Mouse (Mus musculus) midbrain, embryonic 11.5 days (tissue): ENCODE results near the gene Adgrb3. TPM values are rescaled to one million over a fixed set of nuclear protein-coding genes. Genes with fewer than 3 reads are reported as not detected.
"Not testable (repeated sequence)": the region's sequence is repeated elsewhere in the genome, so short reads cannot be mapped to it uniquely, and the experiment has no call there.

ENCODE experiments used
- ATAC-seq: fragments of 200-750 bp; cut with Nextera tagmentation; 2 replicates; pipeline ENCODE4 v1.8.0; 2017; ENCODE audit warnings: moderate TSS enrichment, moderate library complexity; ENCODE audit not compliant: low FRiP score
- DNase-seq: peaks from one replicate; pipeline ENCODE4 v3.0.0; 2015; ENCODE audit warnings: low spot score; ENCODE audit errors: missing footprints
- H3K27ac ChIP-seq: fragments of 300-500 bp; sonication (generic); 2 replicates; pipeline ENCODE4 v1.5.1; 2014; ENCODE audit warnings: low read depth, low read length
- H3K27me3 ChIP-seq: fragments of 300-500 bp; sonication (generic); 2 replicates; pipeline ENCODE4 v1.6.1; 2014; ENCODE audit warnings: mild to moderate bottlenecking, low read length, moderate library complexity, mixed read lengths; ENCODE audit not compliant: control insufficient read depth, insufficient read depth
- H3K36me3 ChIP-seq: fragments of 300-500 bp; sonication (generic); 2 replicates; pipeline ENCODE4 v1.6.1; 2014; ENCODE audit warnings: mild to moderate bottlenecking, low read length, moderate library complexity, mixed read lengths; ENCODE audit not compliant: control insufficient read depth, insufficient read depth
- H3K4me1 ChIP-seq: fragments of 300-500 bp; sonication (generic); 2 replicates; pipeline ENCODE4 v1.6.1; 2014; ENCODE audit warnings: low read length; ENCODE audit not compliant: control insufficient read depth, insufficient read depth
- H3K4me2 ChIP-seq: fragments of 300-500 bp; sonication (generic); 2 replicates; pipeline ENCODE4 v1.6.1; 2014; ENCODE audit warnings: mild to moderate bottlenecking, moderate library complexity
- H3K4me3 ChIP-seq: fragments of 300-500 bp; sonication (generic); 2 replicates; pipeline ENCODE4 v1.5.1; 2014; ENCODE audit warnings: low read depth, low read length
- H3K9ac ChIP-seq: fragments of 300-500 bp; sonication (generic); 2 replicates; pipeline ENCODE4 v1.6.1; 2014; ENCODE audit warnings: low read length
- H3K9me3 ChIP-seq: fragments of 300-500 bp; sonication (generic); 2 replicates; pipeline ENCODE4 v1.6.1; 2016; ENCODE audit warnings: low read length; ENCODE audit not compliant: control insufficient read depth
- WGBS: fragments of 180-500 bp; shearing (Covaris S2); extraction: QIAGEN DNeasy Blood & Tissue Kit; methylation state at CpG from one replicate; pipeline ENCODE4 v1.1.7; 2014; 5-methylcytosine and 5-hydroxymethylcytosine counted together
- polyA plus RNA-seq: library from polyadenylated mRNA; unstranded; fragments of >200 nt; fragmentation: Nextera tagmentation; extraction: Ambion mirVana; gene quantifications from 2 replicates; pipeline ENCODE4 v1.2.1, GENCODE M21; 2014

Gene Adgrb3
- polyA plus RNA-seq, 1 experiment from 2014 or later = 11.5 TPM

GRCm38 (mm10) chr1:25060935-25061334 lies 768.6 kb downstream of the Adgrb3 start:
- Histone ChIP-seq H3K27me3 (no peaks in the 10 kb centered on the region), H3K27ac (no peak overlapping the region), H3K9ac (no peak overlapping the region), H3K9me3 (no peaks in the 10 kb centered on the region), H3K4me1 (no peaks in the 10 kb centered on the region), H3K36me3 (no peaks in the 10 kb centered on the region), H3K4me2 (no peak overlapping the region), H3K4me3 (no peak overlapping the region)
- WGBS = 84% methylated on average over 3 of the region's 3 CpGs
- DNase-seq (no peak), ATAC-seq (no peak)

GRCm38 (mm10) chr1:25060191-25060590 lies 769.3 kb downstream of the Adgrb3 start:
- no peak overlapping the region for H3K4me2 ChIP-seq
- no peaks in the 10 kb centered on the region for H3K36me3 ChIP-seq
- no peak overlapping the region for H3K4me3 ChIP-seq
- H3K9me3 ChIP-seq = no peaks in the 10 kb centered on the region
- H3K27ac ChIP-seq = no peak overlapping the region
- WGBS = 95% methylated on average over 6 of the region's 6 CpGs
- no peak overlapping the region for H3K9ac ChIP-seq
- H3K27me3 ChIP-seq = no peaks in the 10 kb centered on the region
- no peaks in the 10 kb centered on the region for H3K4me1 ChIP-seq
- peak; percentile 72 for DNase-seq
- ATAC-seq = no peak

GRCm38 (mm10) chr1:25057656-25058055 lies 771.9 kb downstream of the Adgrb3 start:
- Histone ChIP-seq H3K4me2 (no peak overlapping the region), H3K36me3 (no peaks in the 10 kb centered on the region), H3K4me1 (no peaks in the 10 kb centered on the region), H3K9me3 (no peaks in the 10 kb centered on the region), H3K4me3 (no peak overlapping the region), H3K27ac (no peak overlapping the region), H3K9ac (no peak overlapping the region), H3K27me3 (no peaks in the 10 kb centered on the region)
- 87% methylated on average over 2 of the region's 2 CpGs for WGBS
- DNase-seq (peak; percentile 51), ATAC-seq (no peak)

GRCm38 (mm10) chr1:25057212-25057611 lies 772.3 kb downstream of the Adgrb3 start:
- no peak for ATAC-seq
- peak; percentile 53 for DNase-seq
- no peaks in the 10 kb centered on the region for H3K36me3 ChIP-seq
- no peak overlapping the region for H3K4me2 ChIP-seq
- H3K4me3 ChIP-seq = no peak overlapping the region
- H3K9me3 ChIP-seq = no peaks in the 10 kb centered on the region
- H3K27ac ChIP-seq = no peak overlapping the region
- WGBS = 88% methylated on average over 6 of the region's 6 CpGs
- H3K27me3 ChIP-seq = no peaks in the 10 kb centered on the region
- no peaks in the 10 kb centered on the region for H3K4me1 ChIP-seq
- H3K9ac ChIP-seq = no peak overlapping the region

GRCm38 (mm10) chr1:25042091-25042490 lies 787.4 kb downstream of the Adgrb3 start:
- Histone ChIP-seq H3K27ac (no peak overlapping the region), H3K4me1 (no peaks in the 10 kb centered on the region), H3K9ac (no peak overlapping the region), H3K9me3 (no peaks in the 10 kb centered on the region), H3K4me2 (no peak overlapping the region), H3K27me3 (no peaks in the 10 kb centered on the region), H3K36me3 (no peaks in the 10 kb centered on the region), H3K4me3 (no peak overlapping the region)
- DNase-seq (peak; percentile 8), ATAC-seq (no peak)
- WGBS = 85% methylated on average over 4 of the region's 4 CpGs

- Histone ChIP-seq H3K4me1 (peaks cover 2% of the 10 kb centered on the region; the same call in 1 of the 2 replicates), H3K36me3 (no peaks in the 10 kb centered on the region), H3K9me3 (no peaks in the 10 kb centered on the region), H3K4me3 (no peak overlapping the region), H3K27ac (no peak overlapping the region), H3K4me2 (no peak overlapping the region), H3K27me3 (no peaks in the 10 kb centered on the region), H3K9ac (no peak overlapping the region)
- WGBS = 77% methylated on average over 10 of the region's 10 CpGs
- peak; percentile 71 for DNase-seq
- 0 out of 2 replicates have a peak, but pooled peaks have one; percentile 40 for ATAC-seq
These were observed 795.3 kb downstream of the Adgrb3 start for GRCm38 (mm10) chr1:25034161-25034560.

GRCm38 (mm10) chr1:25033155-25034095 lies 796.1 kb downstream of the Adgrb3 start:
- DNase-seq = peak; percentile 51

GRCm38 (mm10) chr1:25023156-25023555 lies 806.4 kb downstream of the Adgrb3 start:
- ATAC-seq = no peak
- H3K27me3 ChIP-seq = no peaks in the 10 kb centered on the region
- peak; percentile 10 for DNase-seq
- H3K27ac ChIP-seq = no peak overlapping the region
- no peaks in the 10 kb centered on the region for H3K4me1 ChIP-seq
- 85% methylated on average over 3 of the region's 3 CpGs for WGBS
- H3K4me3 ChIP-seq = no peak overlapping the region
- H3K4me2 ChIP-seq = no peak overlapping the region
- no peaks in the 10 kb centered on the region for H3K36me3 ChIP-seq
- no peak overlapping the region for H3K9ac ChIP-seq
- H3K9me3 ChIP-seq = no peaks in the 10 kb centered on the region

More at GRCm38 (mm10) chr1:25033155-25034095, 796.1 kb downstream of the Adgrb3 start:
- H3K4me2 ChIP-seq = no peak overlapping the region
- peaks cover 2% of the 10 kb centered on the region; the same call in 1 of the 2 replicates for H3K4me1 ChIP-seq
- no peak overlapping the region for H3K9ac ChIP-seq
- 50% methylated on average over 8 of the region's 8 CpGs for WGBS
- no peaks in the 10 kb centered on the region for H3K36me3 ChIP-seq
- H3K27me3 ChIP-seq = no peaks in the 10 kb centered on the region
- H3K9me3 ChIP-seq = no peaks in the 10 kb centered on the region
- H3K27ac ChIP-seq = no peak overlapping the region
- H3K4me3 ChIP-seq = no peak overlapping the region
- ATAC-seq = peak; percentile 92

GRCm38 (mm10) chr1:25017851-25018250 lies 811.7 kb downstream of the Adgrb3 start:
- not testable (repeated sequence) for H3K27me3 ChIP-seq, ATAC-seq, DNase-seq, H3K27ac ChIP-seq, H3K36me3 ChIP-seq, H3K9me3 ChIP-seq, H3K4me3 ChIP-seq, H3K4me1 ChIP-seq, H3K4me2 ChIP-seq, H3K9ac ChIP-seq
- 87% methylated on average over 6 of the region's 8 CpGs for WGBS
